Mouse (Mus musculus) layer of hippocampus, postnatal 10 days (tissue): ENCODE data around the gene D1Ertd622e. TPM values are rescaled to one million over a fixed set of nuclear protein-coding genes. Genes with fewer than 3 reads are reported as not detected.
"Not testable (repeated sequence)": the region's sequence is repeated elsewhere in the genome, so short reads cannot be mapped to it uniquely, and the experiment has no call there.

ENCODE experiments used
- DNase-seq, 2 experiments: peaks; one replicate each; pipeline ENCODE4 v3.0.0; 2021; ENCODE audit warnings: low spot score in 2 of 2
- total RNA-seq, 2 experiments: library from RNA; stranded (reverse); gene quantifications; 2 replicates each; pipeline ENCODE4 v1.2.3; 2021

Gene D1Ertd622e
- total RNA-seq, 2 experiments from 2014 or later, result 40.8 to 46.7 TPM

DNA sequence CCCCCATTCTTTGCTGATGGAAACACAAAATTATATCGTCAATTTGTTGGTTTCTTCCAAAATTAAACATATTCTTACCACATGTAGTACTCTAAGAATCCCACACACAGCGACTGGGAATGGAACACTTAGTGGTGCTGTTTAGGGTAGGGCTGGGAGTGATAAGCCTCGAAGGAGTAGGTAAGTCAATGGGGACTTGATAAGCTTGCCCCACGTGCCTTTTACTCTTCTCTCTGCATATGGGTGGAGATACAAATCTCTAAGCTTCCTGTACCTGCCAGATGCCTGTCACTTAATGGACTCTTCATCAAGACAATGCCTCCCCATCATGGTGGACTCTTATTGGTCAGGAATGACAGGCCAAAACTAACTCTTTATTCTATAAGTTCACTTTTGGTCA is 78.8 kb downstream of the D1Ertd622e start:
- no peak for DNase-seq

DNA sequence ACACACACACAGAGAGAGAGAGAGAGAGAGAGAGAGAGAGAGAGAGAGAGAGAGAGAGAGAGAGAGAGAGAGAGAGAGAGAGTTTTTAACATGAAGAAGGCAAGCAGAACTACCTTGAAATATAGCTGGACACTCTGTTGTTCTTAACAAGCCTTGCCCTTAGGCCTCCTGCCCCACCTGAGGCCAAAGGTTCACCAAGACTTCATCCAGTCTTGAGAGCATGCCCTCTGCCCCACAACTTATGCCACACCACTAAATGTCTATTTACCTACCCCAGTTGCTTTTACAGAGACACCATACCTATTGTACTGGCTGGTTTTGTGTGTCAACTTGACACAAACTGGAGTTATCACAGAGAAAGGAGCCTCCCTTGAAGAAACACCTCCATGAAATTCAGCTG is 81.2 kb downstream of the D1Ertd622e start:
- DNase-seq, result not testable (repeated sequence)

- no peak for DNase-seq
Observed at GRCm38 (mm10) chr1:97580270-97580669, 81.6 kb downstream of the D1Ertd622e start.

DNA sequence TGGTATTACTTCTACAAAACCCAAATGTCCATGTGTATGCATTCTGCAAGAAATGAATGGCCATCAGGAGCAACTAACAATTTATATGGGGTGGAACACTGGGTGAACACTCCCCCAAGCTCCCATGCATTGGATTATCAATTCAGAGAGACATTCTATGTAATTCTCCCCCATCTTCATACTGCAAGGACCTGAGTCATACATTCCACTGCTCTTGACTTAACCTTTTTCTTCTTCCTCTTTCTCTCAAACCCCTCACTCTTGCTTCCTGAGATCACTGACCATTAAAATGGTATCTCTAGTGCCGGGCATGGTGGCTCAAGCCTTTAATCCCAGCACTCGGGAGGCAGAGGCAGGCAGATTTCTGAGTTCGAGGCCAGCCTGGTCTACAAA is 83.9 kb downstream of the D1Ertd622e start:
- no peak for DNase-seq

GRCm38 (mm10) chr1:97577062-97578024 is 84.5 kb downstream of the D1Ertd622e start:
- DNase-seq, result no peak

DNA sequence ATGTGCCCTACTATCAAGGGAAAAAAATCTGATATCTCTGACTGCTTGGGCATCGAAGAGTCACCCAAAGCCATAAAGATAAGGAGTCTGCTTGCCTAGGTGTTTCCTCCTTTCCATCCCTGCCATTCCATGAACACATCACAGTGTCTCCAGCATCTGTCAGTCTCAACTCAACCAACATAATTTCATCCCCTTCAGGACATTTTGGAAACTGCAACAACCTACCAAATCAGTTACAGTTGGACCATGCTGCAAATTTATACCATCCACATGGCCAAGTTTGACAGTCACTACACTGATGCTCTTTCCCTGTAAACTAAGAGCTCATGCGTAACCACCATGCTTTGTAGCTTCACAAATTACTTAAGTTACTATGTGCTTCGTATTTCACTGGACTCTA is 85.3 kb downstream of the D1Ertd622e start:
- DNase-seq, result no peak

DNA sequence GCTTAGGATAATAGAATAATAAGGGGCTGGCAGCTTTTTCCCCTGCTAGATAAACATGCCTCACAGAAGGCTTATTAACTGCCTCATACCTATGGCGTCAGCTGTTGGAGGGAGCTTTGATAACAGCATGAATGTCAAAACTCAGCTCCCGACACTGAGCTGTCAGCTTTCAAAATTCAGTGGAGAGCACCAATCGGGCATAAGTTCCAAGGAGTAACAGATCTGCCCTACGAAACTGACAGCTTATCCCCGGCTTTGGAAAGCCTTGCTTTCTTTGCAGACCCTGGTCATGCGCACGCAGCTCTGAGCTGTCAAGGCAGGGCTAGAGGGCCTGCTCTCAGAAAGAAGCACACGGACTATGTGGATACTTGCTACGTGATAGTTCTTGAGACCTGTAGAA is 91.1 kb downstream of the D1Ertd622e start:
- DNase-seq, result no peak

DNA sequence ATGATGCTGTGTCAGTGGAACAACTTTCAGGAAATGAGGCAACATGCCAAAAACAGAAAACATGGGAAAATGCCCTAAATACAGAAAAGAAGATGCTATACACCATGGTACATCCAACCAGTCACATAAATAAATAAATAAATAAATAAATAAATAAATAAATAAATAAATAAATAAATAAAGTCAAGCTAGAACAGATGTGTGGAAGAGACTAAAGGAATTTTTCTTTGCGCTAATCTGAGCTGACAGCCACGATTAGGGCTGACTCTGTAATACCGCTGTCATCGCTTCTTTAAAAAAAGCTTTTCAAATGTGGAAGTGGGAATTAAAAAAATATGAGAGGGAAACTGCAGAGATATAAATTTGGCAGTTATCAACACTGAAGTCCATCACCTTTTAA is 93.9 kb downstream of the D1Ertd622e start:
- DNase-seq, result no peak

- DNase-seq, result no peak
Observed at GRCm38 (mm10) chr1:97564641-97565040, 97.2 kb downstream of the D1Ertd622e start.

- no peak for DNase-seq
Observed at GRCm38 (mm10) chr1:97562867-97563266, 99.0 kb downstream of the D1Ertd622e start.

Other genes with a start within 250 kb of the D1Ertd622e start
- gene Gin1, start 108.1 kb upstream of the D1Ertd622e start, total RNA-seq, result 1 to 10 TPM; 7.5 to 8.8 TPM
- 10 to 100 TPM; 24.2 to 28.3 TPM for gene Ppip5k2, start 108.3 kb upstream of the D1Ertd622e start, total RNA-seq